Mouse (Mus musculus) CD4-positive, CD25-positive, alpha-beta regulatory T cell, adult 2 months (primary cell): ENCODE data around the gene Trim44.

Experiments
- DNase-seq: peaks from one replicate; pipeline ENCODE4 v3.0.0-alpha.2; 2012; ENCODE audit warnings: low read depth, low spot score

Trim44 gene

DNA sequence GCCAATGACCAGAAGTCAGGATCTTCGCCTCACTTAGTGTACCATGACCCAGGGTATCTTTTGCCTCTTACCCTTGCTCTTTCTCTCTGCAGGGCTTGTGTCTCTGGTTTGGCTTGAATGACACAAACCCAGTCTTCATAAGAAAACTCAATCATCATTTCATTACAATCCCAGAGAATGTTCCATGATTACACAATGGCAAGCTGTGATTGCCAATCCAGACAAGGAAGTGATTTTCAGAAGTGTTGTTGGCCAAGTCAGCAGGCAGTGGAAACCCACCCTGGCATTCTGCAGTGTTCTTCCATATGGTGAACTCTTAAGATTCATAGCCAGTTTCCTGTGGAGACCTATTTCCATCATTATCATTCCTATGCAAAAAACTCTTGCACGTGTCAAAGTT lies 116.1 kb downstream of the Trim44 start:
- DNase-seq, result no peak

DNA sequence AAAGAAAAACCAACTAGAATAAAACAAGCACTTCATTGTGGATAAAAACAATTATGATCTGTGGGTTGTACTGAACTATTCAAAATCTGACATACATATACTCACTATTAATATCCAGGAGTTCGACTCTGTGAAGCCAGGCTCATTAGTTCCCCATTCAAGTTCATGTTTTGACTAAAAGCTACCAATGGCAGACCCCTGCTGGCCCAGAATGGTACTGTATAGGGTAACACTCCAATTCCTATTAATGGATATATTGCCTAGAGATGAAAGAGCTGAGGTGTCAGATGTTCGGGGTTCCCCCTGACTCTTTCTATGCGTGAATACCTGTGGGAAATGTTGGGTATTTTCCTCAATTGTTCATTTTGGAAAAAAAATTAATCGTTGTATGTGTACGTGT lies 117.6 kb downstream of the Trim44 start:
- peak; percentile 75 for DNase-seq

DNA sequence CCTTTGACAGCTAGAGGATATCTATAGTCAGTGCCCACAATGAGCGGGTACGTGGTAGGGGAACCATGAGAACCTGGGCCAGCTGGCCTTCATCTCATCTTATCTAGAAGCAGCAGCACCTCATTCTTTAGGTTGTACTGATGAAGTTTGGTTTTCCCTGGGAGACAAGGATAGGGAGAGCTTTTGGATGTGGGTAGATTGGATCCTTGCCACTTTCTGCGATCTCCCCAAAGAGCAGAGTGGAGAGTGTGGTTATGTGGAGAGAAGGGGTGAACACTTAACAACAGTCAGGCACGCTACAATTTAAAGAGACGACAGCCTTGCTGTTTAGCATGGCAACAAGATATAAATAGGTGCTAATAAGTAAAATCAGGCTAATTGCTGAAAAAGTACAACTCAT lies 119.0 kb downstream of the Trim44 start:
- DNase-seq, result no peak

DNA sequence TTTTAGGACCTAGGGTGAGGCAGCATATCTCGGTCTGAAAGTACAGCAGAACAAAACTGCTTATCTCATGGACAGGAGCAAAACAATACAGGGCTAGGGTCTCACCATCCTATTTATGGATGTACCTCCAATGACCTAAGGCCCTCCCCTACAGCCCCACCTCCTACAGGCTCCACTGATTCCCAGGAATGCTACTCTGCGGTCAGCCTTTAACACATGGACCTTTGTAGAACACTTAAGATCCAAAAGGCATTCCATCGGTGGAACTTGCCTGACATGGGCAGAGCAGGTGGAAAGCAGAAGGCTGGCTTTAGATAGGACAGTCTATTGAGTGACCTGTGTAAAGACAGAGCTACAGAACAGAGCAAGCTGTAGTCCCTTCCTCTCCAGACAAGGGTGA lies 120.3 kb downstream of the Trim44 start:
- DNase-seq, result no peak

DNA sequence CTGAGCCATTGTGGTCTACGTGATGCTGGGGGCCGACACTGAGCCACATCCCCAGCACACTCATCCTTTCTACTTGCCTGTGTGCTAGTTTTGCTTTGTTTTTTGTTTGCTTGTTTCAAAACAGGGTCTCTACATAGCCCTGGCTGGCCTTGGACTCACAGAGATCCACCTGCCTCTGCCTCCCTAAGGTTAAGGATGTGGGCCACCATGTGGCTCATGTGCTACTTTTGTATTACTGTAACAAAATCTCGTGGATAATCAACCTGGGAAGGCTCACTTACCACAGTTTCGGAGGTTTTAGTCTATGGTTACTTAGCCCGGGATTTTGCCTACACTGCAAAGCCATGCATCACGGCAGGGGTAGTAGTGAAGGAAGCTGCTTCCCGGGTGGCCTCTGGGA lies 125.5 kb downstream of the Trim44 start:
- no peak for DNase-seq

DNA sequence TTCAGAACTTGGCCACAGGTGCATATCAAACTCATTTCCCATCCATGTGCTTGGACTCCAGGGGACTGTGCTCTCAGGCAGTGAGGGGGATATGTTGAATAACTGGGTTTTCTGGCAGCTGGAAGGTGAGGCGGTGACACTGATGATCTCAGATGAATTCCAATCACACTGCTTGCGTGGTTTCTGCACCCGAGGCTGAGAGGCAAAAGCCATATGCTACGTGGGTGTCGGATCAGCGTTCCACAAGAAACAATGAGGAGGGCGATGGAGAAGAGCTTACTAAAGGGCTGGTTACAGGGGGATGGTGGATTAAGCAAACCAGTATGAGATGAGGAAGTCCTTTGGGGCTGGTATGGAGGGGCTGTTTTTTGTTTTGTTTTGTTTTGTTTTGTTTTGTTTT lies 127.8 kb downstream of the Trim44 start:
- DNase-seq, result no peak

DNA sequence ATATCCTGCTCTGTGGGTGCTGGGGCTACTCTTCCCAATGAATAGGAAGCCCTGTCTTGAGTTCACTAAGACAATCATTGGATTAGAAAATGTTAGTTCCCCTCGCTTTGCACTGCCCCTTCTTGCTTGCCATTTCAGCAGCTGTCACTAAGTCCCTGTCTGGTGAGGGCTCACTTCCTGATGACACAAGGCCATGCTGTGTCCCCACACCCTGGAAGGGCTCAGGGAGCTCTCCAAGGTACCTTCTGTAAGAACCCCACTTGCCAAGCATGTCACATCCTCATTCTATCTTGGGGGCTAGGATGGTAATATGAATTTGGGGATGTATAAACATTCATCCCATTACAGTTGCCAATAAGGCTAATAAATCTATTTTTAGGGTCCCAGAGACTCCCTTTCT lies 129.7 kb downstream of the Trim44 start:
- DNase-seq, result no peak

DNA sequence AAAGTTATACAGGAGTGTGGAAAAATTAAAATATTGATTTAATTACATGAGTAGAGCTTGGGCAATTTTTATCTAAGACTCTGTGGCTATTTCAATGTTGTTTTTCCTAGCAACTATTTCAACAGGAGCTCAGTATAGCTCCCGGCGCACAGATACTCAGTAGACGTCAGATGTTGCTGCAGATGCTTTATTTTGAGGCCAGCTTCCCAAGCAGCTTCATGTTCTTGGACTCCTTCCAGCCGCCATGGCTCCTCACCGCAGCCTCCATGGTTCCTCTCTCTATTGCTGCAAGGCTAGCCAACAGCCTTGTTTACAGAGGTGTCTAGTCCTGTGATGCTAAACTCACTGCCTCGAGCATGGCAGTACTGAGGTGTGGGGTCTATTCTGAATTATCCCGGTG lies 134.3 kb downstream of the Trim44 start:
- no peak for DNase-seq

DNA sequence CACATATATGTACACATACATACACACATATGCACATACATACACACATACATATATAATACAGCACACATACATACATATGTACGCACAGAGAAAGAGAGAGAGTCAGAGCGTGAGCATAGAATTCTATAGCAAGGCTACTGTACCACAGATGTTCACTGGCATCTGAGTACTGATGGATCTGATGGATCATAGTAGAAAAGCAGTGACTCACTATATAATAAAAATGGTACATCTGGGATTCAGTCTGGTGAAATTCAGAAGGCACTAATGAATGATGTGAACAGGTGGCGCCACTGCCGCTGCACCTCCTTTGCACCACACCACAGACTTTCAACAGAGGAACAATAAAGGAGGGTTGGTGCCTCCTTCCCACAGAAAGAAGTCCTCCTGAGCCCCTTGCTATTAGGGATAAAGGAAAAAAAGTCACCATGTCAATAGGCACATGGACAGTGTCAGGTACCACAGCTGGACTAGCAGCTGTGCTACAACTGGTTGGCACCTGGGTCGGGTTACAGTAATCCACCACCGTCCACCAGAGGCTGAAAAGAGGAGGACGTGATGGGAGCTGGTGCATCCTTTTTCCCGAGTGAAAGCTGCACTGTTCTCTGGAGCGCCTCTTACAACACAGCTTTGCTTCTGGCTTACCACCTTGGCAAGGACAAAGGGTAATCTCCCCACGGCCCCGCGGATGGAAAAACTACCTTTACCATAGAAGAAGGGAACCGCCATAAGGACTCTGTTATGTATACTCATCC lies 139.9 kb downstream of the Trim44 start:
- DNase-seq, result no peak

DNA sequence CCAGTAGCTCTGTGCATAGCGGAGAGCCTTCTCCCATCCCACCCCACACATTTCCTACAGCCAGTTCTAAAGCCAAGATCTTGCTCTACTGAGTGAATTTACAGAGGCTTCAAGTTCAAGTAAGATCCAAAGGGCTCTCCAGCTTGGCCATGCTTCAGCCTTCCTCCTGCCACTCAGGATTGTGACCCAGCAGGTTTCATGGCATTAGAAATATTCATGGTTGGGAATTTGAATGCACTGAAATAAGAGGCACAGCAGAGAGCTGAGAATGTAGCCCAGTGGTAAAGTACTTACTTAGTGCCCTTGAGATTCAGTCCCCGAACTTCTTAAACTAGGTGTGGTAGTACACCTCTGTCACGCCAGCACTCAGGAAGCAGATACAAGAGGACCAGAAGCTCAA lies 140.7 kb downstream of the Trim44 start:
- no peak for DNase-seq

DNA sequence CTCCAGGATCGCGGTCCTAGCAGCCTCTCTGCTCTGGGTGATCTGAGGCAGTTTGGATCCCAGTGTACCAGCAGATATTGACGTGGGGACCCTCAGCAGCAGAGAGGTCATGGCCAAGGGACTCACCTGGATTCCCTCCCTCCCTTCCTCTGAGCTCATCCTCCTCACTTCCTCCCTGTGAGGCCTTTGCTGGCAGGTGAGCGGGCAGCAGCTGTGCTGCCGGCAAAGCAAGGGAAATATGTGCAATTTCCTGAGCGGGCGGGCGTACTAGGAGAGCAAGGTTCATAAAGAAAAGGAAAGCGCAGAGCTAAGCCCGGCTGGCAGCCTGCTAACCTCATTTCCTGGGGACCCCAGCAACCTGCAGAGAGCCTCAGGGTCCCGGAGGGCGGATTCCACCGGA lies 148.5 kb downstream of the Trim44 start:
- peak; percentile 49 for DNase-seq

DNA sequence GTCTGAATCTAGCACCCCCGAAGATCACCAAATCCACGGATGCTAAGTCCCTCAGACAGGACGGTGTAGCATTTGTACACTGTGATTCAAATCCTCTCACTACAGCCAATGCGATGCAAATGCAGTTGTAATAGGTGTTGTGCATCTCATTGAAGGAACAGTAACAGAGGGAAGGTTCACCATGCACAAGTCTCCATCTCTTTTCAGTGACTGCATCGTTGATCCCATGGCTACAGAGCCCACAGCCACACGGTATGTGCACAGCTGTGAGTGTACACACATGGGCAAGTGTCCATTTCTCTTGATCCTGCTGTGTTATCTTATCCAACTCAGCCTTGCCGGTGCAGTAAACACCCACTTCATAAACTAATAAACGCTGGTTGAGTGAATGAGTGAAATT lies 148.9 kb downstream of the Trim44 start:
- peak; percentile 11 for DNase-seq

DNA sequence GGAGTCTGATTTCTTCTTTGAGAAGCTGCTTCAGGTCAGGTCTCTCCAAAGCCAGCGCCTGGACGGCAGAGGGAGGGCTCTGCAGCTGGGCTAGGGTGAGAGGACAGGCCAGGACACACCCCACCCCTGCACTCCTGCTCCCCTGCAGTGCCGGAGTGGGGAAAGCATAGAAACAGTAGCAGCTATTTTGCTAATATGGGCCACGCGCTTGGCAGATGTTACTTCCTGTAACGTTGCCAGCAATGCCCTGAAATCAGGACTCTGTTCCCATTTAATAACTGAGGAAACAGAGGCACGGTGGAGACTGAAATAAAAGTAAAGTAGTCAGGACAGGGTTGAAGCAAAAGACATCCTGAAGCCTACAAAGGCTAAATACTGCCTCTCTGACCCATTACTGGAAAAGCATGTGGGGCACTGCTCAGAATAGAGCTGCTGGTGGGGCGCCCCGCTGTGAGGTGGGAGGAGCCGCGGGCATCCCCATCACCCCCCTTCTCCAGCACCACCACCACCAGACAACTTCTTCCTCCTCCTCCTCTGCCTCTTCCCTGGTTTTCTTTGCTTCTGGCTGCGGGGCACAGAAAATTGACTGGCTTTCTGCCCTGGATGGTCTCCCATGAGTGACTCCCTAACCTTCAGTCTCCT lies 149.5 kb downstream of the Trim44 start:
- DNase-seq, result peak; percentile 33

DNA sequence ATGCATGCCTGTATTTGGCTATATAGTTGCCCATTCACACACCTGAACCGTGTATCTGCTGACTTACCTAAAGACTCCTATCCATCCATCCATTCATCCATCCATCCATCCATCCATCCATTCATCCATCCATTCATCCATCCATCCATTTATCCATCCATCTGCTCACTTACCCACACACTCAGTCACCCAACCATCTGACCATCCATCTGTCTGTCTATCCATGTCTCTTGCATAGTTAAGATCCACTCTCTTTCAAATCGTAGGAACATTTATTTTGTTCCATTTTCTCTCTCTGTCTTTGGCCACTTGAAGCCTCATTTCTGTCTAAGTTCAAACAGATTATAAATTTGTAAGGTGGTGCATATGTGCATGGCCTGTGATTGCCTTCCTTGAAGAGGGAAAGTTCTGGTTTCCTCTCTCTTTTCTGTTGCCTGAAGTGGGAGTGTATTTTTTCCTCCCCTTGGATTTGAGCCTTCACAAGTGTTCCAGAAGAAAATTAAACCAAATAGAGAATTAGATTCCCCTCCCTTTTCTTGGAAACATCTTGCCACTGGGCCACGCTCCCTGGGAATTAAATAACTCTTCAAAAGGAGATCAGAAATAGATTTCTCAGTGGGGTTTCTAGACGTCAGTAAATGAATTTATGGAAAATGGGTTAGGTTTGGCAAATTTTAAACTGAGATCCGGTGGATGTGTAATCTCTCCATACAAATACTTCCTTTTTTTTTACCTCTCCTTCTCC lies 150.9 kb downstream of the Trim44 start:
- no peak for DNase-seq

DNA sequence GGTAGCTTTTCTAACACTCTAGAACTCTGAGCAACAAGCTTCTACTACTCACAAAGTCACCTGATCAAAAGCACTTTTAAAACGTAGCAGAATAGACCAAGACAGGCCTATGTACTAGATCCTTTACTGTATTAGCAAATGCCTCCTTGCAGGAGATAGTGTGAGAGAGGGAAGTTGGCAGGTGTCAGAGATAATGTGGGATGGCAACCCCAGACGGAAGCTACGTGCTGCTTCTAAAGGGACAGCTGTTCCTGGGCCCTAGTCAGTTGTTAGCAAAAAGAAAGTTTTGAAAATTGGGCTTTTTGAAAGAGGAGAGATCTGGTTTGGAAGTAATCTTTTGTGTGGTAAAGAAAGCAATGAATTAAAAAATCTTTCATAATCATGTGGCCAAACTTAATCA lies 151.5 kb downstream of the Trim44 start:
- DNase-seq, result no peak

DNA sequence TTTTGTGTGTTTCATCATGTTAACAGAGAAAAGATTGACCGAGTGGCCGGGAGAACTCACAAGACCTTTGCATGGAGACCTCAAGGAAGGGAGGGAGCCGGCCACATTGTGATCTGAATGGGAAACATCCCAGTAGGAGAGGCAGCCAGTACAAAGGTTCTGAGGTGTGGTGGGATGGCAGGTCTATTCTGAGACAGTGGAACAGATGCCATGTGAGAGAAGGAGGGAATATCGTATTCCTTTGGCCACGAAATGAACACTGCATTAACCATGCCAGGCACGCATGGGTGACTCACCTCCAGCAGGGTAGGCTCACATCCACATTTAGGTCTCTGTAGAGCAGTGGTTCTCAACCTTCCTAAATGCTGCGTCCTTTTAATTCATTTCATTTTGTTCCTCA lies 154.4 kb downstream of the Trim44 start:
- DNase-seq, result no peak

DNA sequence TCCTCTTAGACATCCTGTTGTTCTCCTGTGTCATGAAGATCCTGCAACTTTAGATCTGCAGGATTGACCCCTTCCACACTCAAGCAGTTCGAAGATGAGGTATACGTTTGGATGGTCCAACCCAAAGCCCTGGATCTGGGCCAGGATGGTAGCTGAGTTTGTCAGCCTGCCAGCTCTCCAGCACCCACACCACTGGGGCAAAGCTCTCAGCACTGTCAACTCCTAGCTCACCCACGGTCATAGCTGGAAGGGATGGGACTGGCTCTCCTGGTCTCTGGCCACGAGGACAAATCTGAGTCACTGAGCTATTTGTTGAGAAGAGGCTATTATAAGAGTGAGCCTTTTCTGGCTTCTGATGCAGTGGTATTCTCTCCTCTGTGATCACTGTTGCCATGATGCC lies 155.0 kb downstream of the Trim44 start:
- no peak for DNase-seq
